Mouse (Mus musculus) hindbrain, postnatal 0 days (tissue): Measurements from ENCODE around the gene Azin2. TPM values are rescaled to one million over a fixed set of nuclear protein-coding genes. Genes with fewer than 3 reads are reported as not detected.
A peak's percentile ranks its signal among the peaks of the same experiment; 100 is the strongest.

ENCODE experiments used
- ATAC-seq: fragments of 200-750 bp; cut with Nextera tagmentation; 2 replicates; pipeline ENCODE4 v1.8.0; 2017; ENCODE audit warnings: mild to moderate bottlenecking, moderate TSS enrichment, moderate library complexity
- DNase-seq: peaks from one replicate; pipeline ENCODE4 v3.0.0-alpha.2; 2015; ENCODE audit warnings: low spot score
- H3K27ac ChIP-seq: fragments of 300-500 bp; sonication (generic); 2 replicates; pipeline ENCODE4 v1.5.1; 2014; ENCODE audit warnings: mild to moderate bottlenecking
- H3K27me3 ChIP-seq: fragments of 300-500 bp; sonication (generic); 2 replicates; pipeline ENCODE4 v1.6.1; 2014; ENCODE audit warnings: low read length, mixed read lengths; ENCODE audit not compliant: insufficient read depth
- H3K36me3 ChIP-seq: fragments of 300-500 bp; sonication (generic); 2 replicates; pipeline ENCODE4 v1.6.1; 2014; ENCODE audit warnings: low read length, mixed read lengths; ENCODE audit not compliant: insufficient read depth
- H3K4me1 ChIP-seq: fragments of 300-500 bp; sonication (generic); 2 replicates; pipeline ENCODE4 v1.6.1; 2014; ENCODE audit warnings: antibody characterized with exemption, low read length, mixed read lengths; ENCODE audit not compliant: insufficient read depth
- H3K4me2 ChIP-seq: fragments of 300-500 bp; sonication (generic); 2 replicates; pipeline ENCODE4 v1.6.1; 2014; ENCODE audit warnings: low read depth, mild to moderate bottlenecking, low read length, moderate library complexity, mixed read lengths
- H3K4me3 ChIP-seq: fragments of 300-500 bp; sonication (generic); 2 replicates; pipeline ENCODE4 v1.5.1; 2014; ENCODE audit warnings: low read length
- H3K9ac ChIP-seq: fragments of 300-500 bp; sonication (generic); replicated peaks from 2 replicates; pipeline ENCODE4 v1.6.1; 2014; ENCODE audit warnings: mild to moderate bottlenecking, low read length, moderate library complexity, mixed read lengths
- H3K9me3 ChIP-seq: fragments of 300-500 bp; sonication (generic); 2 replicates; pipeline ENCODE4 v1.6.1; 2016; ENCODE audit warnings: low read length, mixed read lengths
- CTCF ChIP-seq: IDR thresholded peaks from 2 replicates; pipeline ENCODE4 v1.5.1; 2016; ENCODE audit warnings: antibody characterized with exemption, control low read depth, low read depth
- WGBS: fragments of 180-500 bp; shearing (Covaris S2); extraction: QIAGEN DNeasy Blood & Tissue Kit; methylation state at CpG from one replicate; pipeline ENCODE4 v1.1.7; 2014; 5-methylcytosine and 5-hydroxymethylcytosine counted together
- polyA plus RNA-seq: library from polyadenylated mRNA; unstranded; fragments of >200 nt; fragmentation: Nextera tagmentation; extraction: Ambion mirVana; gene quantifications from 2 replicates; pipeline ENCODE4 v1.2.1, GENCODE M21; 2015
- total RNA-seq: library from RNA; depleted of rRNA; stranded (reverse); fragments of >200 nt; gene quantifications from 2 replicates; pipeline ENCODE4 v1.2.3, GENCODE M21; 2014; rRNA removed

Azin2 gene
- 32.7 and 35.0 TPM in 2 replicates for total RNA-seq
- 32.9 and 33.0 TPM in 2 replicates for polyA plus RNA-seq

- H3K27me3 ChIP-seq = no peaks in the 10 kb centered on the region
- ATAC-seq (peak; percentile 97), DNase-seq (peak; percentile 96)
- no peaks in the 10 kb centered on the region for H3K9me3 ChIP-seq
- H3K4me2 ChIP-seq = peak within 1 kb of the TSS; percentile 87
- under 1% methylated on average over 63 of the region's 72 CpGs for WGBS
- H3K27ac ChIP-seq = peak within 1 kb of the TSS; percentile 57; the same call in 1 of the 2 replicates
- peaks cover 30% of the 10 kb centered on the region for H3K4me1 ChIP-seq
- peak within 1 kb of the TSS; percentile 77 for H3K9ac ChIP-seq
- H3K4me3 ChIP-seq = peak within 1 kb of the TSS; percentile 71
- no peak for TF ChIP-seq CTCF
- H3K36me3 ChIP-seq = no peaks in the 10 kb centered on the region
Observed at GRCm38 (mm10) chr4:128962029-128962925, at the start of gene Azin2. Azin2 (minus strand) TSS chr4:128962442.

GRCm38 (mm10) chr4:129011604-129012121 is 49.4 kb upstream of the Azin2 start:
- H3K9me3 ChIP-seq = no peaks in the 10 kb centered on the region
- 21% methylated on average over 15 of the region's 15 CpGs for WGBS
- no peak overlapping the region for H3K4me3 ChIP-seq
- ATAC-seq (peak; percentile 88), DNase-seq (peak; percentile 91)
- no peaks in the 10 kb centered on the region for H3K27me3 ChIP-seq
- no peak overlapping the region for H3K9ac ChIP-seq
- H3K4me2 ChIP-seq = no peak overlapping the region
- TF ChIP-seq CTCF = no peak
- 0 out of 2 replicates have a peak, but pooled peaks cover 8% of the 10 kb centered on the region for H3K4me1 ChIP-seq
- peak overlapping the region; percentile 61 for H3K27ac ChIP-seq
- H3K36me3 ChIP-seq = peaks cover 21% of the 10 kb centered on the region

DNA sequence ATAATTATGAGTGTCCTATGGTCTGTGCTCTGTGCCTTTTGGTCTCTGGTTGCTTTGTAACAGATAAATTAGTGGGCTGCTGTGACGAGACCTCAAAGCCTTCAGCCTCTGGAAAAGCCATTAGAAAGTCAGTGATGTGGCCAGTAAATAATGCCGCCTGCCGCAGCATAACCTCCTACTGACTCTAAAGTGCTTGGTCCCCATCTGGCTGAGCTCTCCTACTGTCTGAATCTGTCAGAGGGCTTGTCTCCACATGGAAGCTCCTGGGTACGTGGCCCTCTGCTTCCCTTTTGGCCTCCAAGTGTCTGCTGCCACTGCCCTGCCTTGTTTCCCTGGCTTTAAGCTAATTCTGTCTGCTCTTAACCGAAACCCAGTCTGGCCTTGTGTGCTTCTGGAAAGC is 47.3 kb upstream of the Azin2 start:
- H3K27ac ChIP-seq = no peak overlapping the region
- DNase-seq (no peak), ATAC-seq (no peak)
- H3K4me3 ChIP-seq = no peak overlapping the region
- WGBS = 64% methylated on average over 5 of the region's 5 CpGs
- no peaks in the 10 kb centered on the region for H3K9me3 ChIP-seq
- no peak overlapping the region for H3K4me2 ChIP-seq
- H3K4me1 ChIP-seq = 0 out of 2 replicates have a peak, but pooled peaks cover 8% of the 10 kb centered on the region
- peaks cover 30% of the 10 kb centered on the region for H3K36me3 ChIP-seq
- H3K27me3 ChIP-seq = no peaks in the 10 kb centered on the region
- no peak for TF ChIP-seq CTCF
- no peak overlapping the region for H3K9ac ChIP-seq

GRCm38 (mm10) chr4:129008672-129009071 is 46.4 kb upstream of the Azin2 start:
- H3K4me2 ChIP-seq = no peak overlapping the region
- no peak overlapping the region for H3K27ac ChIP-seq
- ATAC-seq = no peak
- TF ChIP-seq CTCF = no peak
- WGBS = 87% methylated on average over 3 of the region's 3 CpGs
- no peak overlapping the region for H3K4me3 ChIP-seq
- no peaks in the 10 kb centered on the region for H3K9me3 ChIP-seq
- H3K4me1 ChIP-seq = 0 out of 2 replicates have a peak, but pooled peaks cover 8% of the 10 kb centered on the region
- no peak for DNase-seq
- no peaks in the 10 kb centered on the region for H3K27me3 ChIP-seq
- peaks cover 30% of the 10 kb centered on the region for H3K36me3 ChIP-seq
- H3K9ac ChIP-seq = no peak overlapping the region

- peaks cover 33% of the 10 kb centered on the region for H3K36me3 ChIP-seq
Observed at GRCm38 (mm10) chr4:129008006-129008519, 45.8 kb upstream of the Azin2 start.

DNA sequence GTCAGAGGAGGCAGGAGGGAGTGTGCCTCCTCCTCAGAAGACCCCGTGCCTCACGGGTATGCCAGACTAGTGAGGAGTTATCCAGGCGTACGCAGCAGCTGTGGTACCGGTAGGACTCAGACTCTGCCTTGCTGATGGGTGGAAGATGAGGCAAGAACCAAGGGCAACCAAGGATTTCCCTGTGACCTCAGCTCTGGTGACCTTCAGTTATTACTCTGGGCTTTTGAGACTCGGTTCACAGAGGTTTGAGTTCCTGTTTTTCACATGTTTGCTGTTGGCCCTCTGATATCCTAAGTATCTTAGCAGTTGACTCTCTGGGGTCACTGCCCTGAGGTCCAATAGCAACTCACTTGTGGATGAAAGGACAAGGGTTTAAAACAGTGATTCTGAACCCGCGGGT is 41.5 kb upstream of the Azin2 start:
- Histone ChIP-seq H3K9me3 (no peaks in the 10 kb centered on the region), H3K27me3 (no peaks in the 10 kb centered on the region), H3K4me2 (no peak overlapping the region), H3K4me1 (no peaks in the 10 kb centered on the region), H3K27ac (no peak overlapping the region), H3K9ac (no peak overlapping the region), H3K36me3 (peaks cover 36% of the 10 kb centered on the region), H3K4me3 (no peak overlapping the region)
- no peak for DNase-seq
- 75% methylated on average over 8 of the region's 8 CpGs for WGBS
- no peak for ATAC-seq
- no peak for TF ChIP-seq CTCF

More at GRCm38 (mm10) chr4:129008006-129008519, 45.8 kb upstream of the Azin2 start:
- no peak for ATAC-seq
- no peak overlapping the region for H3K4me3 ChIP-seq
- DNase-seq = no peak
- no peaks in the 10 kb centered on the region for H3K9me3 ChIP-seq
- WGBS = 81% methylated on average over 12 of the region's 12 CpGs
- no peaks in the 10 kb centered on the region for H3K27me3 ChIP-seq
- no peak overlapping the region for H3K27ac ChIP-seq
- TF ChIP-seq CTCF = no peak
- H3K4me2 ChIP-seq = no peak overlapping the region
- H3K9ac ChIP-seq = no peak overlapping the region
- 0 out of 2 replicates have a peak, but pooled peaks cover 8% of the 10 kb centered on the region for H3K4me1 ChIP-seq
